Mouse (Mus musculus): Measurements from ENCODE around the gene Narf. TPM values are rescaled to one million over a fixed set of nuclear protein-coding genes. Genes with fewer than 3 reads are reported as not detected.

Gene Narf
- polyA plus RNA-seq, 1 experiment from 2014 or later, result 81.5 TPM

DNA sequence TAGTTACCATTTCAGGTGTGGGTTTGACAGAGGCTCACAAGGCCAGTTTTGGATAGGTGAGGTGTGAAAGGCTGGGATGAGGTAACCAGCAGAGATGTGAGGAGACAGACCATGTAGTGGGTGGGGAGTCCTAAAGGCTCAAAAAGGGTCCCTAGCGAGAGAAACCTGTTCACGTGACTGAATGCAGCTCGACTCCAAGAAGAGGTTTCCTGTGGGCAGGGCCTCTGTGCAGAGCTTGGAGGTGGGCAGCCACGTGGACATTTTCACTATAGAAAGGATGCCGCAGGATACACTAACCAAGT lies 33.2 kb upstream of the Narf start:
- Histone ChIP-seq H3K9me3 (ENCODE audit: control insufficient read depth, low read length) (no peaks in the 10 kb centered on the region), H3K36me3 (ENCODE audit: control insufficient read depth, insufficient read depth, low read length) (no peaks in the 10 kb centered on the region), H3K27ac (ENCODE audit: low read depth, low read length) (peak overlapping the region; percentile 52), H3K9ac (ENCODE audit: low read depth, low read length) (0 out of 2 replicates have a peak overlapping the region, but pooled peaks have one; percentile 30), H3K4me1 (replicated peaks; ENCODE audit: control insufficient read depth, insufficient read depth, low read length) (peaks cover 11% of the 10 kb centered on the region), H3K4me2 (peak overlapping the region; percentile 81), H3K4me3 (ENCODE audit: low read depth, low read length) (peak overlapping the region; percentile 70), H3K27me3 (replicated peaks; ENCODE audit: control insufficient read depth, insufficient read depth, low read length) (no peaks in the 10 kb centered on the region)
- under 1% methylated on average over 5 of the region's 5 CpGs for WGBS
- no peak for DNase-seq (ENCODE audit: low spot score)
- no peak for ATAC-seq (replicated peaks; ENCODE audit: low FRiP score)

DNA sequence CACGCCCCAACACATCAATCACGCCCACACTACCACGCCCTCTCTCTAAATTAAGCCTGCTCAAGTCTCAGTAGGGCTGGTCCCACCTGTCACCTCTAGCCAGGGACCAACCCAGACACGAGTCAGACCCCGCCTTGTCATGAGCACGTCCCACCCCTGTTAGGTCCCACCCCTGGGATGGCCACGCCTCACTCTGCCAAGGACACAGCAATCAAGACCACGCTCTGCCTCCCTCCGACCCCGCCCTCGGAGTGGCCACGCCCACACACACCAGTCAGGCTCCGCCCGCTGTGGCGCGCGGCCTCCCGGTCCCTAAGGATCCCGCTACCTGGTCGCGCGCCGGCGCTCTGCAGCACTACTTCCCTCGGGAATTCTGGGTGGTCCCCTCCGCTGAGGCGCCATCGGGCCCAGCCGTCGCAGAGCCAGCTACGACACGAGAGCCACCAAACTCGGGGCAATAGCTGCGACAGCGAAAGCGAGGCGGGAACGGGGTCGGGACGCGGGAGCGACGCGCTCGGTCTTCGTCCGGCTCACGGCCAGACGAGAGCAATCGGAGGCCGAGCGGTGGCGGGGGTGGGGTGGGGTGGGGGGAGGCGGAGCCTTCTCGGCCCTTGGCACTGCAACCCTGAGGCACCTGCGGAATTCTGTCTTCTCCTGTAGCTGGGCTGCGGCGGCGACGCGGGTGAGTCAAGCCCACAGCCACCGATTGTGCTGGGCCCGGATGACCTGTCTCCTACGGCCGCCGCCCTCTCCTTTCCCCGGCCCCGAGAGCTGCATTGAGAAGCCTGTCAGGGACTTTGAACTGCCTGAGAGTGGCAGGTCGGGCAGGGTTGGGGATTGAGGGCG lies 32.7 kb upstream of the Narf start, which contains the start of the genes Hexdc and Ogfod3:
TSS of gene Hexdc (plus strand) at position 273 of the 846 bp plus-strand sequence.
TSS of gene Ogfod3 (minus strand) at position 551 of the 846 bp plus-strand sequence.
- Histone ChIP-seq H3K27me3 (replicated peaks; ENCODE audit: control insufficient read depth, insufficient read depth, low read length) (no peaks in the 10 kb centered on the region), H3K27ac (ENCODE audit: low read depth, low read length) (peak within 1 kb of the TSS; percentile 57), H3K36me3 (ENCODE audit: control insufficient read depth, insufficient read depth, low read length) (no peaks in the 10 kb centered on the region), H3K4me1 (replicated peaks; ENCODE audit: control insufficient read depth, insufficient read depth, low read length) (peaks cover 11% of the 10 kb centered on the region), H3K4me3 (ENCODE audit: low read depth, low read length) (peak within 1 kb of the TSS; percentile 70), H3K9me3 (ENCODE audit: control insufficient read depth, low read length) (no peaks in the 10 kb centered on the region), H3K4me2 (peak within 1 kb of the TSS; percentile 81), H3K9ac (ENCODE audit: low read depth, low read length) (peak within 1 kb of the TSS; percentile 78)
- ATAC-seq (replicated peaks; ENCODE audit: low FRiP score), result peak; percentile 99
- under 1% methylated on average over 68 of the region's 70 CpGs for WGBS
- DNase-seq (ENCODE audit: low spot score), result peak; percentile 100

DNA sequence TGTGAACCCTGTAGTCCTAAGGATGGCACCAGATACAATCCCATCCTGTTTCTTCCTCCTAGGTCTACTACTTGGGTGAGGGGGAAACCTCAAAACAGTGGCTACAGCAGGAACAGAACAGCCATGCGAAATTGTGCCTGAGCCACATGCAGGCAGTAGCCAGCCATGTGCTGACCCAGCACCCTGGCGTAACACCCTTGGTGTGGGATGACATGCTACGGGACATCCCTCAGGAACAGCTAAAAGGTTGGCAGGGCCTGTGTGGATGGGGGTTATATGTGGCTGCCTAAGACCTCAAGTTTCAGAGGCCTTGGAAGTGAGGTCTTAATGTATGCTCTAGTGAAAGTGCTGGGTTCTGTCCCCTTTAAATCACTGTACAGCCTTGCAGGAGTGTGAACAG lies 20.2 kb upstream of the Narf start:
- peaks cover 19% of the 10 kb centered on the region for H3K36me3 ChIP-seq (ENCODE audit: control insufficient read depth, insufficient read depth, low read length)
- H3K4me2 ChIP-seq, result no peak overlapping the region
- WGBS, result 91% methylated on average over 3 of the region's 3 CpGs
- H3K27ac ChIP-seq (ENCODE audit: low read depth, low read length), result no peak overlapping the region
- no peaks in the 10 kb centered on the region for H3K4me1 ChIP-seq (replicated peaks; ENCODE audit: control insufficient read depth, insufficient read depth, low read length)
- H3K9me3 ChIP-seq (ENCODE audit: control insufficient read depth, low read length), result no peaks in the 10 kb centered on the region
- no peaks in the 10 kb centered on the region for H3K27me3 ChIP-seq (replicated peaks; ENCODE audit: control insufficient read depth, insufficient read depth, low read length)
- DNase-seq (ENCODE audit: low spot score), result no peak
- ATAC-seq (replicated peaks; ENCODE audit: low FRiP score), result no peak
- no peak overlapping the region for H3K9ac ChIP-seq (ENCODE audit: low read depth, low read length)
- H3K4me3 ChIP-seq (ENCODE audit: low read depth, low read length), result no peak overlapping the region

DNA sequence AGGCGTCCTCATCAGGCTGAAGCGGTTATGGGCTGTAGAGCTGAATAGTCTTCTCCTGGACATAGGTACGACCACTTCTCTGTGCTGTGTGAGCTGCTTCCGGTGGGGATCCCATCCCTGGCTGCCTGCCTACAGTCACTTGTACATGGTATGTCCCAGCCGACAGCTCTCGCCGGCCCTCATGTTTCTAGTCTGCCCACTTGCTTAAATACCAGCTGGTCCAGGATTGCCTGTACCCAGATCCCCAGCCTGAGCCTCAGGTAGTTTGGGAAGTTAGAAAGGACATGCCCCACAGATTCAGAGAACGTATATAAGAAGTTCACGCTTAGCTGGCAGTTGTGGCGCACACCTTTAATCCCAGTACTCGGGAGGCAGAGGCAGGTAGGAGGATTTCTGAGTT lies 17.3 kb upstream of the Narf start:
- Histone ChIP-seq H3K4me1 (replicated peaks; ENCODE audit: control insufficient read depth, insufficient read depth, low read length) (no peaks in the 10 kb centered on the region), H3K9me3 (ENCODE audit: control insufficient read depth, low read length) (no peaks in the 10 kb centered on the region), H3K27me3 (replicated peaks; ENCODE audit: control insufficient read depth, insufficient read depth, low read length) (no peaks in the 10 kb centered on the region), H3K4me2 (no peak overlapping the region), H3K9ac (ENCODE audit: low read depth, low read length) (no peak overlapping the region), H3K27ac (ENCODE audit: low read depth, low read length) (no peak overlapping the region), H3K4me3 (ENCODE audit: low read depth, low read length) (no peak overlapping the region), H3K36me3 (ENCODE audit: control insufficient read depth, insufficient read depth, low read length) (peaks cover 43% of the 10 kb centered on the region)
- 90% methylated on average over 11 of the region's 11 CpGs for WGBS
- DNase-seq (ENCODE audit: low spot score) (no peak), ATAC-seq (replicated peaks; ENCODE audit: low FRiP score) (no peak)

DNA sequence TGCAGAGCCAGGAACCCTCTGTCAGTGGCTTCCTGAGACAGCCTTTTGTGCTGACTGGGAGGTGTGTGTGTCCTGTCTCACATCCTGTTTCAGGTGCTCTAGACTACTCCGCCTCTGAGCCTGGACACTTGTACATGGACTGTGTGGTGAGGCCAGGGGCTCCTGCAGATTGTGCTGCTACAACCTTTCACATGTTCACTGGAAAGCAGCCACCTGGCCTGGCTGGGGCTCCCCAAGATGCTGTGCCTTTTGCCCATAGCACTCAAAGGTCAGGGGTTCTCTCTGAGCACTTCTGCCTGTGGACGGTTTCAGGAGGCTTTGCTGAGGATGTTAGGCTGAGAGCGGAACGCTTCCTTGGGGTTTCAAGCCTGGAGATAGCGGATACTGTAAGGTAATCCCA lies 16.3 kb upstream of the Narf start:
- no peak overlapping the region for H3K4me2 ChIP-seq
- DNase-seq (ENCODE audit: low spot score) (no peak), ATAC-seq (replicated peaks; ENCODE audit: low FRiP score) (no peak)
- H3K4me1 ChIP-seq (replicated peaks; ENCODE audit: control insufficient read depth, insufficient read depth, low read length), result no peaks in the 10 kb centered on the region
- 90% methylated on average over 5 of the region's 5 CpGs for WGBS
- H3K27me3 ChIP-seq (replicated peaks; ENCODE audit: control insufficient read depth, insufficient read depth, low read length), result no peaks in the 10 kb centered on the region
- H3K9ac ChIP-seq (ENCODE audit: low read depth, low read length), result no peak overlapping the region
- H3K4me3 ChIP-seq (ENCODE audit: low read depth, low read length), result no peak overlapping the region
- H3K36me3 ChIP-seq (ENCODE audit: control insufficient read depth, insufficient read depth, low read length), result peaks cover 51% of the 10 kb centered on the region
- H3K27ac ChIP-seq (ENCODE audit: low read depth, low read length), result no peak overlapping the region
- no peaks in the 10 kb centered on the region for H3K9me3 ChIP-seq (ENCODE audit: control insufficient read depth, low read length)

DNA sequence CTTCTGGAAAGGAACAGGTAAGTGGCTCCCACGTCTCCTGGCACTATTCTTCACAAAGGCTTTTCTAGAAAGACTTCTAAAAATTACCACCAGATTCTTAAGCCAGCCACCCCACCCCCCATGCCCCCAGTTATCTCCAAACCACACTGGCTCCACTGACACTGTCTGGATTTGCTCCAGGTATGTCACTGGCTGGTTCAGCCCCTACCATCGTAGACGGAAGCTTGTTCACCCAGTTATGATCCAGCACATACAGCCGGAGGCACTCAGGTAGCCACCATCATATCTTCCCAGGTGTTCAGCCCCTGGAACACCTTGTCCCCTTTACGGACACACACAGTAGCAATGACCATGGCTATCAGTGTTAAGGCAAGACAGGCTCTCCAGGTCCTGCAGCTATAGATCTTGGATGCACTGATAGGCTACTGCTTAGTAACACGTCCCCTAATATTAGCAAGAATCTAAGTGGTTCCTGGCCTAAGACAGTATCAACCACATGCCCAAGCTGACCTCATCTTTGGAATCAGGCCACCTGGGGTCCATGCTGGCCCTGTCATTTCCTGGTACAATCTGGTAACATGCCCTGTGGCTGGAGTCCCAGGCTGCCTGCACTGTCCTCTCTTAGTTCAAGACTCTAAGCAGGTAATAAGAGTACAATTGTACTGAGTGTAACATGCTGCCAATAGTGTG lies 15.6 kb upstream of the Narf start:
- ATAC-seq (replicated peaks; ENCODE audit: low FRiP score) (no peak), DNase-seq (ENCODE audit: low spot score) (no peak)
- Histone ChIP-seq H3K4me2 (no peak overlapping the region), H3K36me3 (ENCODE audit: control insufficient read depth, insufficient read depth, low read length) (peaks cover 53% of the 10 kb centered on the region), H3K9me3 (ENCODE audit: control insufficient read depth, low read length) (no peaks in the 10 kb centered on the region), H3K4me3 (ENCODE audit: low read depth, low read length) (no peak overlapping the region), H3K4me1 (replicated peaks; ENCODE audit: control insufficient read depth, insufficient read depth, low read length) (no peaks in the 10 kb centered on the region), H3K9ac (ENCODE audit: low read depth, low read length) (no peak overlapping the region), H3K27me3 (replicated peaks; ENCODE audit: control insufficient read depth, insufficient read depth, low read length) (no peaks in the 10 kb centered on the region), H3K27ac (ENCODE audit: low read depth, low read length) (no peak overlapping the region)
- WGBS, result 83% methylated on average over 6 of the region's 6 CpGs

DNA sequence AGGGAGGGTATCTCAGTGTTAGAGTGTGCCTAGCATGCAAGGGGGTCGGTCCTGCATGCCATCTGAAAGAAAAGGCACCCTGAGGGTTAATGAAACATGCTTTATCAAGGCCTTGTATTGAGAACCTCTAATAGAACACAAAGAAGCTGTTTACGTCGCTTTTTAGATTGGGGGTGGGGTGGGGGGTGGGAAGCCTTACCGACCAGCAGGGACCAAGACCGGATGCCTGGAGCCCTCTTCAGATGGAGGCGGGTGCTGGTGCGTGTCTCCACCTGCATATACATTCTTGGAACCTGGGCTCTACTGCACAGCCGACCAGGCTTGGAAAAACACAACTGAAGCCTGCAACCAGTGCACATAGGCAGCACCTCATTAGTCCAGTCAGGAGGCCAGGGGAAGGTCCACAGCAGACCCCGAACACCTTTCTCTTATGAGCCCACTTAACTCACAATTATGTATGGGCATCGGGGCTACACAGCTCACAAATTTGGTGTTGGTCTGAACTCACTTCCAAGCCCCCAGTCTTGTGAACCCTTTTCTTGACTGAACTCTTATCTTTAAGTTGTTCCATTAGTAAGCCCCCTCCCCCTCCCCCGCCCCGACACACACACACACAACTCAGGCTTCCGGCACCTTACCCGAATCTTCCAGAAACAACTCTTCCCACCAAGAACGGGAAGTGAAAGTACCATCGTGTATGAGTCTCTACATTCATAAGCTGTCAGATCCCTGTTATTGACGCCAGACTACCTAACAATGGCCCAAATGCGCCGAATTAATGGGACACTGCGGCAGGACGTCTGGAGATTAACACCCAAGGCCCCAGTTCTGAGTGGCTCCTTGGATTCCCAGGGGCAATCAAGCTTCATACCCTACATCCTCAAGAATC lies 8.7 kb upstream of the Narf start:
- no peaks in the 10 kb centered on the region for H3K27me3 ChIP-seq (replicated peaks; ENCODE audit: control insufficient read depth, insufficient read depth, low read length)
- DNase-seq (ENCODE audit: low spot score), result no peak
- ATAC-seq (replicated peaks; ENCODE audit: low FRiP score), result 0 out of 2 replicates have a peak, but pooled peaks have one; percentile 3
- no peaks in the 10 kb centered on the region for H3K9me3 ChIP-seq (ENCODE audit: control insufficient read depth, low read length)
- peak overlapping the region; percentile 83 for H3K9ac ChIP-seq (ENCODE audit: low read depth, low read length)
- H3K36me3 ChIP-seq (ENCODE audit: control insufficient read depth, insufficient read depth, low read length), result peaks cover 23% of the 10 kb centered on the region
- peak overlapping the region; percentile 91 for H3K4me2 ChIP-seq
- peaks cover 32% of the 10 kb centered on the region for H3K4me1 ChIP-seq (replicated peaks; ENCODE audit: control insufficient read depth, insufficient read depth, low read length)
- peak overlapping the region; percentile 81 for H3K27ac ChIP-seq (ENCODE audit: low read depth, low read length)
- H3K4me3 ChIP-seq (ENCODE audit: low read depth, low read length), result peak overlapping the region; percentile 84
- WGBS, result 21% methylated on average over 21 of the region's 21 CpGs

DNA sequence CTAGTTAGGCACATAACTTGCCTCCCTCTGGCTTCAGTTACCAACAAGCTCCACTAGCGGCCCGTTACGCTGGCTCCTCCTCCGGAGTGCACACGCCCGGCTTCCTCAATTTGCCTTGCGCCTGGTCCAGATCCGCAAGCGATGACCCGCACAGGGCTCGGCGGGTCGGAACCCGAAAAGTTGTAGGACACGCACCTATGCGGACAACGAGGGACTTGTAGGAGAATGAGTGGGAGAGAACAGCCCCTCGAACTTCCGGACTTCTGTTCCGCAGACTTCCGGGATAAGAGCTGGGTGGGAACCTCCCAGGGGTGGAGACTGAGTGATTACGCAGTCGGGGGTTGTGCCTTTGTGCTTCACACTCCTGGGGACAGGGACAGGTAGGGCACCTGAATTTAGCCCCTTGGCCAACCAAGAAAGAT lies 8.0 kb upstream of the Narf start, which contains the start of gene Cybc1:
TSS of gene Cybc1 (minus strand) at position 305 of the 422 bp plus-strand sequence.
- peak; percentile 79 for DNase-seq (ENCODE audit: low spot score)
- H3K27me3 ChIP-seq (replicated peaks; ENCODE audit: control insufficient read depth, insufficient read depth, low read length), result no peaks in the 10 kb centered on the region
- H3K4me2 ChIP-seq, result peak within 1 kb of the TSS; percentile 91
- H3K9ac ChIP-seq (ENCODE audit: low read depth, low read length), result peak within 1 kb of the TSS; percentile 83
- peak; percentile 90 for ATAC-seq (replicated peaks; ENCODE audit: low FRiP score)
- peak within 1 kb of the TSS; percentile 81 for H3K27ac ChIP-seq (ENCODE audit: low read depth, low read length)
- under 1% methylated on average over 23 of the region's 23 CpGs for WGBS
- peaks cover 32% of the 10 kb centered on the region for H3K4me1 ChIP-seq (replicated peaks; ENCODE audit: control insufficient read depth, insufficient read depth, low read length)
- H3K36me3 ChIP-seq (ENCODE audit: control insufficient read depth, insufficient read depth, low read length), result peaks cover 17% of the 10 kb centered on the region
- no peaks in the 10 kb centered on the region for H3K9me3 ChIP-seq (ENCODE audit: control insufficient read depth, low read length)
- peak within 1 kb of the TSS; percentile 84 for H3K4me3 ChIP-seq (ENCODE audit: low read depth, low read length)
